Mouse (Mus musculus): ENCODE results near the gene Meox2. TPM values are rescaled to one million over a fixed set of nuclear protein-coding genes. Genes with fewer than 3 reads are reported as not detected.
"Not testable (repeated sequence)": the region's sequence is repeated elsewhere in the genome, so short reads cannot be mapped to it uniquely, and the experiment has no call there.

Gene Meox2
- polyA plus RNA-seq (2014; fragmentation: Nextera tagmentation; extraction: Ambion mirVana): 1.6 and 1.7 TPM in 2 replicates

GRCm38 (mm10) chr12:37108390-37108738 is at the start of gene Meox2:
Gene Meox2, plus strand, starts transcription at chr12:37108540.
- peak; percentile 80 for DNase-seq (ENCODE audit: low spot score)
- peaks cover 46% of the 10 kb centered on the region for H3K27me3 ChIP-seq (replicated peaks; ENCODE audit: control insufficient read depth, insufficient read depth, low read length)
- H3K27ac ChIP-seq (ENCODE audit: low read depth): no peak within 1 kb of the TSS
- peak within 1 kb of the TSS; percentile 12 for H3K9ac ChIP-seq (ENCODE audit: low read length)
- under 1% methylated on average over 12 of the region's 12 CpGs for WGBS
- H3K4me1 ChIP-seq (replicated peaks; ENCODE audit: control insufficient read depth, insufficient read depth, low read length): peaks cover 4% of the 10 kb centered on the region; the same call in 1 of the 2 replicates
- H3K36me3 ChIP-seq (ENCODE audit: control insufficient read depth, insufficient read depth, low read length): no peaks in the 10 kb centered on the region
- peak within 1 kb of the TSS; percentile 84 for H3K4me2 ChIP-seq (ENCODE audit: low read length)
- peak; percentile 66; the same call in 1 of the 2 replicates for ATAC-seq (replicated peaks; ENCODE audit: low FRiP score, low TSS enrichment, low read depth)
- no peaks in the 10 kb centered on the region for H3K9me3 ChIP-seq (ENCODE audit: control insufficient read depth, low read length)
- peak within 1 kb of the TSS; percentile 38 for H3K4me3 ChIP-seq (ENCODE audit: low read depth, low read length)

- no peak overlapping the region for H3K4me3 ChIP-seq (ENCODE audit: low read depth, low read length)
- no peak overlapping the region for H3K27ac ChIP-seq (ENCODE audit: low read depth)
- H3K4me1 ChIP-seq (replicated peaks; ENCODE audit: control insufficient read depth, insufficient read depth, low read length): 0 out of 2 replicates have a peak, but pooled peaks cover 2% of the 10 kb centered on the region
- no peaks in the 10 kb centered on the region for H3K9me3 ChIP-seq (ENCODE audit: control insufficient read depth, low read length)
- H3K36me3 ChIP-seq (ENCODE audit: control insufficient read depth, insufficient read depth, low read length): no peaks in the 10 kb centered on the region
- no peaks in the 10 kb centered on the region for H3K27me3 ChIP-seq (replicated peaks; ENCODE audit: control insufficient read depth, insufficient read depth, low read length)
- H3K9ac ChIP-seq (ENCODE audit: low read length): no peak overlapping the region
- no peak overlapping the region for H3K4me2 ChIP-seq (ENCODE audit: low read length)
- ATAC-seq (replicated peaks; ENCODE audit: low FRiP score, low TSS enrichment, low read depth): no peak
- WGBS: 16% methylated on average over 3 of the region's 3 CpGs
- no peak for DNase-seq (ENCODE audit: low spot score)
These were observed 35.7 kb upstream of the Meox2 start for GRCm38 (mm10) chr12:37072636-37073035.

DNA sequence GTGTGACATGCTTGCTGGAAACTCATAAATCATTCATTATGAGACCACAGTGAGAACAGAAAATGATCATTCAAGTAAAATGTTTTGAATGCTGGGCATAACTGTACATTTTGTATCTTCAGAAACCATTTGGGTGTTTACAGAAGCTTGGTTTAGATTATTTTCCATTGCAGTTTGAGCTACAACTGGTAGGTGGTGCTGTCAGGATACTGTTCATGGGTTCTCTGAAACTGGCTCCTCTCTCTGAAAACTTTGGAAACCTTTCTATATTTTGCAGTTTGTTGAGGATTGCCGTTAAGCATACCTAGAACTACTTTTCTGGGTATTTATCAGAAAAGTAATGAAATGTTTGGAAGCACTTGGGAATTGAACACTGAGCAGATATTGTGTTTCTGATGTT is 31.0 kb upstream of the Meox2 start:
- ATAC-seq (replicated peaks; ENCODE audit: low FRiP score, low TSS enrichment, low read depth): no peak
- 63% methylated on average over 1 of the region's 1 CpGs for WGBS

GRCm38 (mm10) chr12:37080005-37080404 is 28.3 kb upstream of the Meox2 start:
- not testable (repeated sequence) for H3K36me3 ChIP-seq (ENCODE audit: control insufficient read depth, insufficient read depth, low read length); H3K4me3 ChIP-seq (ENCODE audit: low read depth, low read length); ATAC-seq (replicated peaks; ENCODE audit: low FRiP score, low TSS enrichment, low read depth); DNase-seq (ENCODE audit: low spot score); H3K9ac ChIP-seq (ENCODE audit: low read length); H3K4me1 ChIP-seq (replicated peaks; ENCODE audit: control insufficient read depth, insufficient read depth, low read length); H3K9me3 ChIP-seq (ENCODE audit: control insufficient read depth, low read length); H3K4me2 ChIP-seq (ENCODE audit: low read length); H3K27me3 ChIP-seq (replicated peaks; ENCODE audit: control insufficient read depth, insufficient read depth, low read length); H3K27ac ChIP-seq (ENCODE audit: low read depth)
- WGBS: 65% methylated on average over 5 of the region's 5 CpGs

More for the DNA sequence above, 31.0 kb upstream of the Meox2 start:
- Histone ChIP-seq H3K9me3 (ENCODE audit: control insufficient read depth, low read length) (no peaks in the 10 kb centered on the region), H3K9ac (ENCODE audit: low read length) (no peak overlapping the region), H3K4me3 (ENCODE audit: low read depth, low read length) (no peak overlapping the region), H3K27me3 (replicated peaks; ENCODE audit: control insufficient read depth, insufficient read depth, low read length) (no peaks in the 10 kb centered on the region), H3K4me2 (ENCODE audit: low read length) (no peak overlapping the region), H3K36me3 (ENCODE audit: control insufficient read depth, insufficient read depth, low read length) (no peaks in the 10 kb centered on the region), H3K27ac (ENCODE audit: low read depth) (no peak overlapping the region), H3K4me1 (replicated peaks; ENCODE audit: control insufficient read depth, insufficient read depth, low read length) (0 out of 2 replicates have a peak, but pooled peaks cover 2% of the 10 kb centered on the region)
- no peak for DNase-seq (ENCODE audit: low spot score)

- DNase-seq (ENCODE audit: low spot score) (no peak), ATAC-seq (replicated peaks; ENCODE audit: low FRiP score, low TSS enrichment, low read depth) (no peak)
- no peaks in the 10 kb centered on the region for H3K36me3 ChIP-seq (ENCODE audit: control insufficient read depth, insufficient read depth, low read length)
- H3K4me2 ChIP-seq (ENCODE audit: low read length): no peak overlapping the region
- peaks cover 46% of the 10 kb centered on the region for H3K27me3 ChIP-seq (replicated peaks; ENCODE audit: control insufficient read depth, insufficient read depth, low read length)
- H3K9ac ChIP-seq (ENCODE audit: low read length): no peak overlapping the region
- no peak overlapping the region for H3K4me3 ChIP-seq (ENCODE audit: low read depth, low read length)
- no peak overlapping the region for H3K27ac ChIP-seq (ENCODE audit: low read depth)
- H3K4me1 ChIP-seq (replicated peaks; ENCODE audit: control insufficient read depth, insufficient read depth, low read length): peaks cover 4% of the 10 kb centered on the region; the same call in 1 of the 2 replicates
- WGBS: 55% methylated on average over 8 of the region's 8 CpGs
- H3K9me3 ChIP-seq (ENCODE audit: control insufficient read depth, low read length): no peaks in the 10 kb centered on the region
These were observed 1.8 kb upstream of the Meox2 start for GRCm38 (mm10) chr12:37106541-37106940.

GRCm38 (mm10) chr12:37107150-37107549 is 1.2 kb upstream of the Meox2 start:
- H3K4me3 ChIP-seq (ENCODE audit: low read depth, low read length): no peak overlapping the region

DNA sequence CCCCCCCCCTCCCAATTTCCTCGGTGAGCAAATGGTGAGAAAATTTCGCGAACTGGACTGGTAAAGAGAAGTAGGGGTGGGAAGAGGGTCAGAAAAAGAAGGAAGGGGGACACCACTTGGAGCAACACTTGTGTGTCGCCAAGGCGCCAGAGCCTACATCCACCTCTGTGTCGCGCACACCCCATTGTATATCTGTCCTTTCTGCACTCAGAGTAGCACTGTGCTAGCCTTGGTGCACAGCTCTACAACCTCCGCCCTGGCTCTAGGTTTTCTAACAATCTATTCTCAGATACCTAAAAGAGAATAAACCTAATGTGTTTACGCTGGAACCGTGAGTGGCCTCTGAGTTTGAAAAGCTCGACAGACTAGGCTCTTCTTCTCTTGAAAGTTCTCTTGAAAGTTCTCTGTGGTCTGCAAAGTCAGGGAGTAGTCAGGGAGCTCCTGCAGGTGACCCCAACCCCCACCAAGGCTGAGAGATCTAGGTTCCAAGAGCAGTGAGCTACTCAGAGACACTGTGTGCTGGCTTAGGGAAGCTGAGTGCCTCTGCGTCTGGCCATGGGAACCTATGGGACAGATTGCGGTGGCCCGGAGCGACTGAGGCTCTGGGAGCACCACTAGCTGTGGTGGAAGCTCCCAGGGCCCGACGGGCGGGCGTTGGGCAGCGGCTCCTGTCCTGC is 489 bp upstream of the Meox2 start:
- H3K27me3 ChIP-seq (replicated peaks; ENCODE audit: control insufficient read depth, insufficient read depth, low read length): peaks cover 46% of the 10 kb centered on the region
- no peaks in the 10 kb centered on the region for H3K9me3 ChIP-seq (ENCODE audit: control insufficient read depth, low read length)
- peak; percentile 75 for DNase-seq (ENCODE audit: low spot score)
- 19% methylated on average over 20 of the region's 20 CpGs for WGBS
- peak; percentile 10; the same call in 1 of the 2 replicates for ATAC-seq (replicated peaks; ENCODE audit: low FRiP score, low TSS enrichment, low read depth)
- no peak overlapping the region for H3K27ac ChIP-seq (ENCODE audit: low read depth)
- H3K36me3 ChIP-seq (ENCODE audit: control insufficient read depth, insufficient read depth, low read length): no peaks in the 10 kb centered on the region
- peak overlapping the region; percentile 38; the same call in 1 of the 2 replicates for H3K4me3 ChIP-seq (ENCODE audit: low read depth, low read length)
- H3K9ac ChIP-seq (ENCODE audit: low read length): no peak overlapping the region
- peak overlapping the region; percentile 84 for H3K4me2 ChIP-seq (ENCODE audit: low read length)
- H3K4me1 ChIP-seq (replicated peaks; ENCODE audit: control insufficient read depth, insufficient read depth, low read length): peaks cover 4% of the 10 kb centered on the region; the same call in 1 of the 2 replicates

More at GRCm38 (mm10) chr12:37107150-37107549, 1.2 kb upstream of the Meox2 start:
- Histone ChIP-seq H3K27ac (ENCODE audit: low read depth) (no peak overlapping the region), H3K4me2 (ENCODE audit: low read length) (no peak overlapping the region), H3K4me1 (replicated peaks; ENCODE audit: control insufficient read depth, insufficient read depth, low read length) (peaks cover 4% of the 10 kb centered on the region; the same call in 1 of the 2 replicates), H3K27me3 (replicated peaks; ENCODE audit: control insufficient read depth, insufficient read depth, low read length) (peaks cover 46% of the 10 kb centered on the region), H3K9me3 (ENCODE audit: control insufficient read depth, low read length) (no peaks in the 10 kb centered on the region), H3K36me3 (ENCODE audit: control insufficient read depth, insufficient read depth, low read length) (no peaks in the 10 kb centered on the region), H3K9ac (ENCODE audit: low read length) (no peak overlapping the region)
- WGBS: 50% methylated on average over 2 of the region's 2 CpGs
- ATAC-seq (replicated peaks; ENCODE audit: low FRiP score, low TSS enrichment, low read depth) (no peak), DNase-seq (ENCODE audit: low spot score) (no peak)

DNA sequence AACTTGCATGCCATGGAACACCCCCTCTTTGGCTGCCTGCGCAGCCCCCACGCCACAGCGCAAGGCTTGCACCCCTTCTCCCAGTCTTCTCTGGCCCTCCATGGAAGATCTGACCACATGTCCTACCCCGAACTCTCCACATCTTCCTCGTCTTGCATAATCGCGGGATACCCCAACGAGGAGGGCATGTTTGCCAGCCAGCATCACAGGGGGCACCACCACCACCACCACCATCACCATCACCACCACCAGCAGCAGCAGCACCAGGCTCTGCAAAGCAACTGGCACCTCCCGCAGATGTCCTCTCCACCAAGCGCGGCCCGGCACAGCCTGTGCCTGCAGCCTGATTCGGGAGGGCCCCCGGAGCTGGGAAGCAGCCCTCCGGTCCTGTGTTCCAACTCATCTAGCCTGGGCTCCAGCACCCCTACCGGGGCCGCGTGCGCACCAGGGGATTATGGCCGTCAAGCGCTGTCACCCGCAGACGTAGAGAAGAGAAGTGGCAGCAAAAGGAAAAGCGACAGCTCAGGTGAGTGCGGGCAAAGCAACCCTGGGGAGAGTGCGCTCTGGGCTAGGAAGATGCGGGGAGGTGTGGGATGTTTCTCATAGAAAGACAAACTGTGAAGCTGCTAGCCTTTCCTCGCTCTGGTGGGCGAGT is 606 bp downstream of the Meox2 start:
- DNase-seq (ENCODE audit: low spot score): peak; percentile 69
- no peak overlapping the region for H3K27ac ChIP-seq (ENCODE audit: low read depth)
- WGBS: 1% methylated on average over 29 of the region's 29 CpGs

More for the DNA sequence above, 606 bp downstream of the Meox2 start:
- Histone ChIP-seq H3K9me3 (ENCODE audit: control insufficient read depth, low read length) (no peaks in the 10 kb centered on the region), H3K36me3 (ENCODE audit: control insufficient read depth, insufficient read depth, low read length) (no peaks in the 10 kb centered on the region), H3K4me2 (ENCODE audit: low read length) (peak overlapping the region; percentile 84), H3K9ac (ENCODE audit: low read length) (peak overlapping the region; percentile 12), H3K4me1 (replicated peaks; ENCODE audit: control insufficient read depth, insufficient read depth, low read length) (peaks cover 4% of the 10 kb centered on the region; the same call in 1 of the 2 replicates), H3K27me3 (replicated peaks; ENCODE audit: control insufficient read depth, insufficient read depth, low read length) (peaks cover 46% of the 10 kb centered on the region), H3K4me3 (ENCODE audit: low read depth, low read length) (peak overlapping the region; percentile 38)
- ATAC-seq (replicated peaks; ENCODE audit: low FRiP score, low TSS enrichment, low read depth): peak; percentile 61

Data from intestine, embryonic 14.5 days (tissue).